Mouse (Mus musculus) adrenal gland, postnatal 25 days (tissue): ENCODE measurements around the gene Slc35b2. TPM values are rescaled to one million over a fixed set of nuclear protein-coding genes. Genes with fewer than 3 reads are reported as not detected.

Experiments used
- DNase-seq: peaks from one replicate; pipeline ENCODE4 v3.0.0; 2021; ENCODE audit warnings: mixed read lengths
- total RNA-seq: library from RNA; stranded (reverse); gene quantifications from 2 replicates; pipeline ENCODE4 v1.2.3, GENCODE M21; 2021

Slc35b2 gene
- total RNA-seq, 1 experiment from 2014 or later = 74.2 TPM

GRCm38 (mm10) chr17:45545278-45545961, 18.3 kb upstream of the Slc35b2 start:
- DNase-seq = no peak

DNA sequence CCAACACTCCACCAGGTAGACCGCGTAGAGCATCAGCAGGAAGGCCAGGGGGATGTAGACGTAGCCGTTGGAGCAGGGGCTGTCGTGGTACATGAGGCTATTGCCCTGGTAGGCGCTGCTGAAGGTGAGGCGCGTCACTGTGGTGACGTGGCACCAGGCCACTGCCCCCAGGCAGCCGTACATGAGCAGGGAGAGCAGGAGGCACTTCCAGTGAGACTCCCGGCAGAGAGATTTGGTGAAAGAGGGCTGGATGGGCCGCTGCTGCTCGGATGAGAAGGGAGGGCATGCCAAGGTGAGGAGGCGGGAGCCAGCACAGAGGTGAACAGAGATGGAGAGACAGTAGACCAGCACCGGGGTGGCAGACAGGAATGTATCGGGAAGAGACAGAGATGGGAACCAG, 16.7 kb upstream of the Slc35b2 start:
- DNase-seq = no peak

GRCm38 (mm10) chr17:45547461-45548190, 16.0 kb upstream of the Slc35b2 start:
- no peak for DNase-seq

DNA sequence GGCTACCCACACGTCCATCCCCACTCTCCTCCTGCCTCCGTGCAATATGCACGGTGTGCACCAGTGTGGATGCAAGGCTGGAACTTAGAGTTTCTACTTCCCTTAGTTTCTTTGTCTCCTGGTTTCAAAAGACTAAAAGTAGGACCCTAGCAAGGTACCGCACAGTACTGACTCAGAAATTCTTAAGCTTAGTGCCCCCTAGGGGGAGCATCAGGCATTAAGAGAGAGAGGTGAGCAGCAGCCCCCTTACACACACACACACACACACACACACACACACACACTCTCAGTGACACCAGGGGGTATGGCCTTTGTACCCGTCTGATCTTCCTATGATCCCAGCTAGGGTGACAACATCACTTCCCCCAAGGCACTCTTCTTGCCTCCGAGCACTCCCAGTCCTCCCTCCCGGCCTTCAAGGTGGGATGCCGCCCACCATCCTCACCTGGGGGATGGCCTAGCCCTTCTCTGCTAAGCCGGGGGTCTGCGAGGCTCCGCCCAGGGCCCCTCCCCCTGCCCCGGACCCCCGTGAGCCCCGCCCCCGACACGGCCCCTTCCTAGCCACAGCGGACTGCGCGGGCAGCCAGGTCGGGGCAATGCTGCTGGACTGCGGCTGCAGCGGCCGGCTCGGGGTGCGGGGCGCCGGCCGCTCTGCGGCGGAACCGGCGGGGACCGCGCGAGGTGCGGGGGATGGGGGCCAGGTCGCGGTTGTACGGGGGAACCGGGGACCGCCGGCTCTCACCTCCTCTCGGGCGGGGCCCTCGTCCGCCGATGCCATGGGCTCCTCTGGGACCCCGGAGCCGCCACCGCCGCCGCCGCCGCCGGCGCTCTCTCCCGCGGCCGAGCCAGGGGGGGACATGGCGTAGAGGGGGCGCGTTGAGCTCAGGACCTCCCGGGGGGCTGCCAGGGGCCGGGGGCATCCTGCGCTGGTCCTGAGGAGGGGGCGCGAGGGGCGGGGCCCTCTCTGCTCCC, 14.8 kb upstream of the Slc35b2 start:
- DNase-seq = no peak

DNA sequence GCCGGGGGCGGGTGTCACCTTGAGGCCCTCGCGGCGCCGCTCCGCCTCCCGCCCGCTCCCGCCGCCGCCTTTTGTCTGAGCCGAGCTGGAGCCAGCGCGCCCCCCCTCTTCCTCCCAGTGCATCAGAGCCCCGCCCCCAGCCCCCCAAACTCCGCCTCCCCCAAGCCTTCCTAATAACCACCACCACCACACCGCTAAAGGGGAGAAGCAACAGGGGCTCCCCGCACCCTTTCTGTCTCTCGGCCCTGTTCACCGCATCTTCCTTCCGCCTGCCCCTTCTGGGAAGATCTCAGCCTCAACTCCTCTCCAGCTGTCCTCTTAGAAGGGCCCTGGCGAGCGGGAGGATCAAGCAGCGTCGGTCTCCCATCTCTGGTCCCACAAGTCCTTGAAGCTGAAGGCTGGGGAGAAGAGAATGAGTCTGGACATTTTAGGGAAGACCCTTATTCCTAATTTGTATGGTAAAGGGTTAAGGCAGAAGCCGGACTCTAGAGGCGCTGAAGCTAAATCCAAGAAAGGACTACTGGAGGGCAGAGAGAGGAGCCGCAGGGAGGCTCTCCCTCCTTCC, 14.0 kb upstream of the Slc35b2 start, which contains the start of gene Tmem151b:
Tmem151b (minus strand) TSS at position 61 of the 565 bp plus-strand sequence.
- DNase-seq = peak; percentile 48

- DNase-seq = no peak
These were observed 13.4 kb upstream of the Slc35b2 start for GRCm38 (mm10) chr17:45550253-45550652.

GRCm38 (mm10) chr17:45551249-45551796, 12.4 kb upstream of the Slc35b2 start:
- DNase-seq = no peak

- peak; percentile 74 for DNase-seq
These were observed 11.7 kb upstream of the Slc35b2 start for GRCm38 (mm10) chr17:45551816-45552451.

GRCm38 (mm10) chr17:45553065-45553464, 10.6 kb upstream of the Slc35b2 start:
- no peak for DNase-seq

GRCm38 (mm10) chr17:45554420-45554819, 9.3 kb upstream of the Slc35b2 start:
- no peak for DNase-seq

GRCm38 (mm10) chr17:45555452-45556106, 8.1 kb upstream of the Slc35b2 start, which contains the start of gene Nfkbie:
Gene Nfkbie (plus strand): TSS chr17:45555703.
- DNase-seq = peak; percentile 98

DNA sequence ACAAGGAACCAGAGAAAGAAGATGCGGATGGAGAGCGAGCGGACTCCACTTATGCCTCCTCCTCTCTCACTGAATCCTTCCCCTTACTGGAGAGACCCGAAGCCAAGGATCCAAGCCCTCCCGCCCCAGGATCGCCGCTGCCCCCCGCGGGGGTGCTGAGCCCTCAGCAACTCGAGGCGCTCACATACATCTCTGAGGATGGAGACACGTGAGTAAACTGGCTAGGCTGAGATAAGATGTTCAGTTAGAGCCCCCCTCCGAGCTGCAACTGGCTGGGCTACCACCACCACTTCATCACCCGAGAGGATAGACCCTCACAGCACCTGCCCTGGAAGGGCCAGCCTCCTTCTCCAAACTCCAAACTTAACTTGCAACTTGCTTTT, 7.6 kb upstream of the Slc35b2 start:
- no peak for DNase-seq

DNA sequence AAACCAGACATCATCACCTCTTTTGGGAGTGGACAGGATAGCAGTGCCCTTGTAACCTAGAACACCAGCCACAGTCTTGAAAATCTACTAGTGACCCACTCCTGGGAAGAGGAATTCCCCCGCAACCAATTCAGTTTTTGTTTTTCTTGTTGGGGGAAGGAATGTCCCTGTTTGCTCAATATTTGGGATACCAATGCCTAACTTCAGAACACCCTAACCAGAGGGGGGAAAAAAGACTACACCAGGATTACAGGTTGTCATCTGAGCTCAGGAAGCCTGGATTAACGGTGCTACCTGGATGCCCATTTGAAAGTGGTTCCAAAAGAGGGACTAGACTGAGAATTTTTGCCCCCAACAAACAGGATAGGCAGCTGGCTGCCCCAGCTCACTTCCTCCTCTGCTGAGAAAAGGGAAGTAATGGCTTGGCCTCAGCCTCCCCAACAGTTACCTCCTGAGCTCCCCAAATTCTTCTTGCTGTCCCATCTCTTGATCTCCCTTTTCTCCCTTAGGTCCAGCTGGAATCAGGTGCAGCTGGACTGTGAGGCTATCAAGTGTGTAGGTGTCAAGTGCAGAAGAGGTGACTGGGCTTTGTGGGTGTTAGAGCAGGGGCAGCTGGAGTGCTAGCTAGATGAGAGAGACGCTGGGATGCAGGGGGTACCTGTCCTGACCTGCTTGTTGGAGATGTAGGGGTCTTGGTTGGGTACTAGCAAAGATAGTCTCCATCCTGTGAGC, 7.0 kb upstream of the Slc35b2 start:
- DNase-seq = no peak

GRCm38 (mm10) chr17:45557246-45557824, 6.3 kb upstream of the Slc35b2 start:
- DNase-seq = no peak

- no peak for DNase-seq
These were observed 5.4 kb upstream of the Slc35b2 start for GRCm38 (mm10) chr17:45557998-45558862.

DNA sequence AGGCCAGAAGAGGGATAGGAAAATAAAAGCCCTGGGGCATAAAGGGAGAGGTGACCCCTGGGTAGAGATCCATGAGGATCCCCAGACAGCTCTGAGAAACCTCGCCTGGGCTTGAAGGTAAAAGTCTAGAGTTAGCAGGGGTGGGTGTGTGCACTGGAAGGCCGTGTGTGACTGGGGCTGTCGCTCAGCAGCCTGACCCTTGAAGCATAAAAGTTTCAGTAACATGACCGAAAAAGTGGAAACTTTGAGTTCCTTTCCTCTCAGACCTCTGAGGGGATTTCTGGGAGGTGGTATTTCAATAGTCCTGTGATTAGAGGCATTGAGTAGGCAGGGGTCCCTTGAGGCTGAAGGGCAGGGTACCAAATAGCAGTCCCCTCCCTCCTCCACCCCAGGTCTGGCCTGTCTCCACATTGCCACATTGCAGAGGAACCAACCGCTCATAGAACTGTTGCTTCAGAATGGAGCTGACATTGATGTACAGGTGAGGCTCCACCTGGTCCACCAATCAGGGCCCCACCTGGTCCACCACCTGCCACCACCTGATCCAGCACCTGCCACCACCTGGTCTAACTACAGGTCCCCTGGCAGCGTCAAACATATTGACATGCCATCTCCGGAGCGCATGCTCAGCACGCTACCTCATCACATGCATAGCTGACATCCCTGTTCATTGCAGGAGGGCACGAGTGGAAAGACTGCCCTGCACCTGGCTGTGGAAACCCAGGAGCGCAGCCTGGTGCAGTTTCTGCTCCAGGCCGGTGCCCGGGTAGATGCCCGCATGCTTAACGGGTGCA, 3.7 kb upstream of the Slc35b2 start:
- no peak for DNase-seq

DNA sequence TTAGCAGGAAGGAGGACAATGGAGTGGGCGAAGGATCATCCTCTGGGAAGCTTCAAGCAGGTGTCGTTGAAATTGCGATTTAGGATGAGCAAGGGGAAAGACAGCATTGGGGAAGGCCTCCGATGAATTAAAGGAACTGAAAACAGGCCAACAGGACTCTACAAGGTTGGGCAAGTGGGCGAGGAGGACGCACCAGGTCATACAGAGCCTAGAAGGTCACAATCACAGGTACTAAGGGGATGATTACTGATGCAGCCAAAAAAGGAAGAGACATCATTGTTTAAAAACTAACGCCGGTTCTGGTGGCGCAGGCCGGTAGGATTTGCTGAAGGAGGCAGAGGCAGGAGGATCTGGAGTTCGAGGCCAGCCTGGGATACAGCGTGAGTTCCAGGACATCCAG, 458 bp upstream of the Slc35b2 start:
- DNase-seq = no peak
